Mouse (Mus musculus) bone marrow, adult 2 months (tissue): ENCODE results near the gene Snx30.

Source experiments
- CTCF ChIP-seq: fragments of 200-500 bp; IDR thresholded peaks from 2 replicates; pipeline ENCODE4 v1.5.1; 2011; ENCODE audit warnings: low read length, control low read depth; ENCODE audit not compliant: control insufficient read depth, insufficient read depth
- POLR2A ChIP-seq: fragments of 200-500 bp; IDR thresholded peaks from 2 replicates; pipeline ENCODE4 v1.6.1; 2011; ENCODE audit warnings: low read depth, mild to moderate bottlenecking, control low read depth, low read length, borderline replicate concordance; ENCODE audit not compliant: control insufficient read depth

GRCm38 (mm10) chr4:59802107-59802506 is 3.5 kb upstream of the Snx30 start:
- TF ChIP-seq CTCF = no peak
- no peak for TF ChIP-seq POLR2A
